Mouse (Mus musculus) limb, embryonic 11.5 days (tissue): ENCODE measurements around the gene Olfr611. TPM values are rescaled to one million over a fixed set of nuclear protein-coding genes. Genes with fewer than 3 reads are reported as not detected.
"Not testable (repeated sequence)": the region's sequence is repeated elsewhere in the genome, so short reads cannot be mapped to it uniquely, and the experiment has no call there.

Source experiments
- ATAC-seq: fragments of 200-750 bp; cut with Nextera tagmentation; 2 replicates; pipeline ENCODE4 v1.8.0; 2017; ENCODE audit warnings: low read depth; ENCODE audit not compliant: insufficient number of reproducible peaks, low FRiP score, low TSS enrichment
- DNase-seq: peaks from one replicate; pipeline ENCODE4 v3.0.0-alpha.2; 2015; ENCODE audit warnings: low spot score
- H3K27ac ChIP-seq: fragments of 300-500 bp; sonication (generic); replicated peaks from 2 replicates; pipeline ENCODE4 v1.5.1; 2014; ENCODE audit warnings: low read depth, mild to moderate bottlenecking, low read length
- H3K27me3 ChIP-seq: fragments of 300-500 bp; sonication (generic); 2 replicates; pipeline ENCODE4 v1.6.1; 2014; ENCODE audit warnings: mild to moderate bottlenecking, low read length, mixed read lengths; ENCODE audit not compliant: control insufficient read depth, insufficient read depth
- H3K36me3 ChIP-seq: fragments of 300-500 bp; sonication (generic); 2 replicates; pipeline ENCODE4 v1.6.1; 2014; ENCODE audit warnings: mild to moderate bottlenecking, low read length, moderate library complexity, mixed read lengths; ENCODE audit not compliant: control insufficient read depth, insufficient read depth
- H3K4me1 ChIP-seq: fragments of 300-500 bp; sonication (generic); 2 replicates; pipeline ENCODE4 v1.6.1; 2014; ENCODE audit warnings: low read length, mixed read lengths; ENCODE audit not compliant: control insufficient read depth, insufficient read depth
- H3K4me2 ChIP-seq: fragments of 300-500 bp; sonication (generic); 2 replicates; pipeline ENCODE4 v1.6.1; 2014; ENCODE audit warnings: low read depth, mild to moderate bottlenecking, moderate library complexity; ENCODE audit not compliant: severe bottlenecking
- H3K4me3 ChIP-seq: fragments of 300-500 bp; sonication (generic); 2 replicates; pipeline ENCODE4 v1.5.1; 2014; ENCODE audit warnings: low read depth, low read length
- H3K9ac ChIP-seq: fragments of 300-500 bp; sonication (generic); 2 replicates; pipeline ENCODE4 v1.6.1; 2014; ENCODE audit warnings: mild to moderate bottlenecking, low read length
- H3K9me3 ChIP-seq: fragments of 300-500 bp; sonication (generic); 2 replicates; pipeline ENCODE4 v1.6.1; 2016; ENCODE audit warnings: low read length; ENCODE audit not compliant: control insufficient read depth
- WGBS: fragments of 180-500 bp; shearing (Covaris S2); extraction: QIAGEN DNeasy Blood & Tissue Kit; methylation state at CpG from one replicate; pipeline ENCODE4 v1.1.7; 2014; 5-methylcytosine and 5-hydroxymethylcytosine counted together
- polyA plus RNA-seq: library from polyadenylated mRNA; unstranded; fragments of >200 nt; fragmentation: Nextera tagmentation; extraction: Ambion mirVana; gene quantifications from 2 replicates; pipeline ENCODE4 v1.2.1, GENCODE M21; 2014

The Olfr611 gene
- not detected in 2 replicates for polyA plus RNA-seq

GRCm38 (mm10) chr7:103520746-103521145 lies at the start of gene Olfr611:
Olfr611 (minus strand) TSS chr7:103520846.
- ATAC-seq, DNase-seq, H3K27me3 ChIP-seq, H3K4me1 ChIP-seq, H3K4me3 ChIP-seq, H3K9ac ChIP-seq, H3K27ac ChIP-seq, H3K36me3 ChIP-seq, H3K4me2 ChIP-seq, H3K9me3 ChIP-seq: not testable (repeated sequence)
- 74% methylated on average over 1 of the region's 1 CpGs for WGBS

GRCm38 (mm10) chr7:103569043-103569442 lies 48.4 kb upstream of the Olfr611 start, which contains the start of gene Olfr616:
Olfr616 (minus strand) TSS chr7:103569143.
- ATAC-seq (no peak), DNase-seq (no peak)
- no peak within 1 kb of the TSS for H3K4me2 ChIP-seq
- no peaks in the 10 kb centered on the region for H3K36me3 ChIP-seq
- no peak within 1 kb of the TSS for H3K27ac ChIP-seq
- WGBS: 89% methylated on average over 3 of the region's 3 CpGs
- no peaks in the 10 kb centered on the region for H3K4me1 ChIP-seq
- H3K27me3 ChIP-seq: no peaks in the 10 kb centered on the region
- no peaks in the 10 kb centered on the region for H3K9me3 ChIP-seq
- no peak within 1 kb of the TSS for H3K9ac ChIP-seq
- H3K4me3 ChIP-seq: no peak within 1 kb of the TSS

DNA sequence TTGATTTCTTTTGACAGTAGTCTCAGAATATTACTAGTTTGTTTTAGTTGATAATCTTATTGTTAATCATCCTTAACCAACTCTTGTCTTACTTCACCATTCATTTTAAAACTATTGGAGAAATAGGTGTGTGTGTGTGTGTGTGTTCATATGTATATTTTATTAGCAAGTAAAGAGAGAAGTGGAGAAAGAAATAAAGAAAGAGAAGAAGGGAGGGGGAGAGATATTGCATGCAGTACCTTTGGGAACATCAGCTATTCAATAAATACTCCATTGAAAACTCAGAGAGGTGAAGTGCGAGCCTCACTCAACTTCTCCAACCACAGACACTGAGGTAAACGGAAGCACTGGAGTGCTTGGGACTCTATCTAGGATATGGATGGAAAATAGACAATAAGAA lies 35.1 kb upstream of the Olfr611 start, which contains the start of gene Olfr615:
TSS of gene Olfr615 (plus strand) at position 301 of the 400 bp plus-strand sequence.
- H3K36me3 ChIP-seq: no peaks in the 10 kb centered on the region
- 88% methylated on average over 2 of the region's 2 CpGs for WGBS
- no peak within 1 kb of the TSS for H3K9ac ChIP-seq
- H3K27ac ChIP-seq: no peak within 1 kb of the TSS
- DNase-seq: no peak
- H3K4me3 ChIP-seq: no peak within 1 kb of the TSS
- H3K9me3 ChIP-seq: no peaks in the 10 kb centered on the region
- no peaks in the 10 kb centered on the region for H3K4me1 ChIP-seq
- no peak for ATAC-seq
- no peak within 1 kb of the TSS for H3K4me2 ChIP-seq
- H3K27me3 ChIP-seq: no peaks in the 10 kb centered on the region

GRCm38 (mm10) chr7:103547774-103548173 lies 27.1 kb upstream of the Olfr611 start, which contains the start of gene Olfr613:
Olfr613 (plus strand) TSS chr7:103548074.
- Histone ChIP-seq H3K9me3 (no peaks in the 10 kb centered on the region), H3K9ac (no peak within 1 kb of the TSS), H3K4me2 (no peak within 1 kb of the TSS), H3K4me1 (no peaks in the 10 kb centered on the region), H3K4me3 (no peak within 1 kb of the TSS), H3K27ac (no peak within 1 kb of the TSS), H3K27me3 (no peaks in the 10 kb centered on the region), H3K36me3 (no peaks in the 10 kb centered on the region)
- 81% methylated on average over 2 of the region's 2 CpGs for WGBS
- DNase-seq: no peak
- no peak for ATAC-seq

DNA sequence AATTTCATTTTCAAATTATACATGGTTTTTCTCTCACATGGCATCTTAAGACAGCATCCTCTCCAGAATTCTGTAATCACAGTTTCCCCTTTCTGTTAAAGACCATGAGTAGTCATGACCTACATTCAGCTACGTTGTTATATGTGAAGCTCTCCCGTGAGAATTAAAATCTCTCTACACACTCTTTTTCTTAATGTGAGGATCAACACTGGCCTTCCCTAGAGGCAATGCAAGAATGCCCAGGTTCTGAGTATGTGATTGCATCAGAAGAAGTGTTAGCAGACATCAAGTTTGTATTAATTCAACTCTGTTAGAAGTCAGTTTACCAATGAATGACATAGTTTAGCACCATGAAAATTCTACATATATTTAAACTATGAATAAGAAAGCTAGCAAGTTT lies 22.0 kb upstream of the Olfr611 start, which contains the start of gene Olfr612:
TSS of gene Olfr612 (minus strand) at position 101 of the 400 bp plus-strand sequence.
- not testable (repeated sequence) for H3K9me3 ChIP-seq, H3K27ac ChIP-seq, H3K4me1 ChIP-seq, H3K4me3 ChIP-seq, H3K27me3 ChIP-seq, H3K9ac ChIP-seq, H3K4me2 ChIP-seq, ATAC-seq, DNase-seq, H3K36me3 ChIP-seq
- 83% methylated on average over 2 of the region's 2 CpGs for WGBS

DNA sequence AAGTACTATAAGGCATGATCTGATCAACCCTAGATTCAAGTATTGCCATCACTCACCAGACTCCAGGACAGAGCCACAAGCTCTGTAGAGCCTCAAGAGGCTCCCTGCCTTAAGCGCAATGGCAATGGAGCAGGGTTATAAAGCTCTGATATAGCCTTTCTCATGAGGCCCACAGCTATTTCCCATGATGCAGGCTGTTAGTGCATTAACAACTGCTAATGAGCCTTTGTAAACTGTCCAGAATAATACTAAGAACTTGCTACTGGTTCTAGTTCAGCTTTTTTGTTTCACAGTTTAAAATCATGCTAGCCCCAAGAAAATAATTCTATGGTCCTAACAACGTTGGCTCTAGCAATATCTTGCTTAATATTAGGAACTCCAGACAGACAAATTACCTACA lies 8.6 kb downstream of the Olfr611 start, which contains the start of gene Olfr610:
TSS of gene Olfr610 (minus strand) at position 101 of the 400 bp plus-strand sequence.
- H3K36me3 ChIP-seq: no peaks in the 10 kb centered on the region
- no peak within 1 kb of the TSS for H3K4me2 ChIP-seq
- no peak for ATAC-seq
- no peak for DNase-seq
- no peak within 1 kb of the TSS for H3K27ac ChIP-seq
- no peaks in the 10 kb centered on the region for H3K27me3 ChIP-seq
- 92% methylated on average over 2 of the region's 2 CpGs for WGBS
- no peak within 1 kb of the TSS for H3K4me3 ChIP-seq
- H3K9me3 ChIP-seq: no peaks in the 10 kb centered on the region
- H3K4me1 ChIP-seq: no peaks in the 10 kb centered on the region
- H3K9ac ChIP-seq: no peak within 1 kb of the TSS

DNA sequence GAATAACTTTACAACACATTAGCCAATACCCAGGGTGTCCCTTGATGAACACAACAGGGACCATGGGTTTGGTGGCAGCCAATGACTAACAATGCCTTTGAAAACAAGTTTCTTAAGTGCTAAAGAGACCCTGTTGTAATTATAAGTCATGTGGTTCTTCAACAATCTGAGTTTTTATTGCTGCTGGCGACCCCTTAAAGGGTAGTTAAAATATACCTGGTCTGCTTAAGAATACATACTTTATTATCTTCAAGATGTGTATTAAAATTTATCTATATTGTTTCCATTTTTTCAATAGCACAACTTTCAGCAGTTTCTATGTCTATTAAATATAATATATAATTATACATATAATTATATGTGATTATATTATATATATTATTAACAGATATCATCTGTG lies 22.7 kb downstream of the Olfr611 start, which contains the start of gene Olfr609:
TSS of gene Olfr609 (minus strand) at position 101 of the 400 bp plus-strand sequence.
- Histone ChIP-seq H3K27me3 (no peaks in the 10 kb centered on the region), H3K4me2 (no peak within 1 kb of the TSS), H3K27ac (no peak within 1 kb of the TSS), H3K9ac (no peak within 1 kb of the TSS), H3K4me1 (no peaks in the 10 kb centered on the region), H3K36me3 (no peaks in the 10 kb centered on the region), H3K9me3 (no peaks in the 10 kb centered on the region), H3K4me3 (no peak within 1 kb of the TSS)
- no peak for DNase-seq
- 70% methylated on average over 1 of the region's 1 CpGs for WGBS
- no peak for ATAC-seq

DNA sequence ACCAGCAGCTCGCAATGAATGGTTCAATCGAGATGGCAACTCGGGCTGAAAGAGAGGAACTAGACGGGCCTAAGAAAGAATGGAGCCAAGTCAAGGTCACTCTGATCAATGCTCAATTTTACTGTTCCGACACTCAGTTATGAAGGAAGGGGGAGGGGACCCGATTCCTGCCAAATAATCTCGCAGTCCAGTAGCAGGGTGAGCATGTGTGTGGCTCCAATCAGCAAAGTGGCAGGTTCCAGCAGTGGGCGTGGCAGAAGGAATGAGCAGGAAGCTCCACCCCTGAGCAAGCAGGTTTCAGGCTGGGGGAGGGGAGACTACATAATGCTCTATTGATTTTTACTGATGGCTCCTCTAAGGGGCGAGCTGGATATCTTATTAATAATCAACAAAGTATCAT lies 43.5 kb downstream of the Olfr611 start:
- H3K4me1 ChIP-seq, H3K36me3 ChIP-seq, H3K9ac ChIP-seq, ATAC-seq, DNase-seq, H3K4me2 ChIP-seq, H3K9me3 ChIP-seq, H3K27me3 ChIP-seq, H3K4me3 ChIP-seq, H3K27ac ChIP-seq: not testable (repeated sequence)
- WGBS: 93% methylated on average over 9 of the region's 9 CpGs

- no peak within 1 kb of the TSS for H3K27ac ChIP-seq
- ATAC-seq (no peak), DNase-seq (no peak)
- no peaks in the 10 kb centered on the region for H3K9me3 ChIP-seq
- no peak within 1 kb of the TSS for H3K4me3 ChIP-seq
- no peaks in the 10 kb centered on the region for H3K27me3 ChIP-seq
- H3K9ac ChIP-seq: no peak within 1 kb of the TSS
- H3K4me2 ChIP-seq: no peak within 1 kb of the TSS
- no peaks in the 10 kb centered on the region for H3K36me3 ChIP-seq
- no peaks in the 10 kb centered on the region for H3K4me1 ChIP-seq
These were observed 51.1 kb downstream of the Olfr611 start, which contains the start of gene Olfr608 for GRCm38 (mm10) chr7:103469577-103469976. Olfr608 (plus strand) TSS chr7:103469877.
